Mouse (Mus musculus) heart, adult 2 months (tissue): ENCODE results near the gene Eid3.

Experiments used
- CTCF ChIP-seq: fragments of 200-600 bp; IDR thresholded peaks from 2 replicates; pipeline ENCODE4 v1.8.1; 2022; ENCODE audit warnings: antibody characterized with exemption, mild to moderate bottlenecking, moderate library complexity
- EP300 ChIP-seq: fragments of 200-500 bp; IDR thresholded peaks from 2 replicates; pipeline ENCODE4 v1.6.1; 2011; ENCODE audit warnings: low read depth, low read length, control low read depth; ENCODE audit not compliant: insufficient read depth
- POLR2A ChIP-seq: fragments of 200-500 bp; IDR thresholded peaks from 2 replicates; pipeline ENCODE4 v1.6.1; 2011; ENCODE audit warnings: mild to moderate bottlenecking, low read depth, low read length, control low read depth; ENCODE audit not compliant: insufficient read depth

- no peak for TF ChIP-seq CTCF
- TF ChIP-seq EP300, result no peak
- no peak for TF ChIP-seq POLR2A
Observed at GRCm38 (mm10) chr10:82835898-82836297, 30.5 kb upstream of the Eid3 start.
